In the genomic region with DNA sequence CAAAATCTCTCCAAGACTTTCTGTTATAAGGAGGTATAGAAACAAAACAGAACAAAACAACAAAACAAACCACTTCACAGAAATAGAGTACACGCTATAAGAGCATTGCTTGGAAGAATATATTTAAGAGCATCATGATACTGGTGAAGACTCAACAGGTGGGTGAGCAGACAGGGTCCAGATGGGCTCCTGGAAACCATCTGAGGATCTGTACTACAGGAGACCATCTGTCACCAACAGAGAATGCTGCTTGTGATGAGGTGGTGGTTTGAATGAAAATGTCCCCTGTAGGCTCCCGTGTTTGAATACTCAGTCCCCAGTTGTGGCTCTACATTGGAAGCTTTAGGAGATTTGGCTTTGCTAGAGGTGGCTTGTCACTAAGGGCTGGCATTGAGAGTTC, we compare ENCODE assay signal across 11 mouse cellular contexts.
A peak's percentile ranks its signal among the peaks of the same experiment; 100 is the strongest.
DNase-seq lines count a peak whose midpoint lies in the region; ATAC-seq lines count a peak whose summit lies in the region.
"Had no signal": no experiment of that assay in that cellular context is flagged by ENCODE, and none has a peak within 500 bp of the region (broad histone marks: within the 10 kb centered on the region; RNA-seq: fewer than 3 reads in every experiment).

No protein-coding gene starts in this region.

- DNase-seq in cerebellum, postnatal 10 days: peak; percentile 71 to 75
- peak; percentile 20 to 50 for DNase-seq in layer of hippocampus, postnatal 10 days (ENCODE audit: low spot score in 2 of 2)
- DNase-seq in left cerebral cortex, postnatal 4 days: peak; percentile 27
- DNase-seq in adrenal gland, adult 8-10 months: no peak
- no peak for DNase-seq in ovary, postnatal 10 days (ENCODE audit: low spot score)
- no peak for DNase-seq in kidney, adult 8-10 months
- DNase-seq: adrenal gland, adult 2 months; heart, adult 11 months; kidney, postnatal 25 days had no signal

- no peak for ATAC-seq in cerebellum, adult (ENCODE audit: insufficient number of reproducible peaks, low FRiP score, low TSS enrichment)
- peak; percentile 57; the same call in 1 of the 2 replicates for ATAC-seq in frontal cortex, adult (ENCODE audit: low TSS enrichment)

- intact Hi-C loops in left cerebral cortex, postnatal 4 days (cut with DNase I): no loop called here

Comparison
In these comparisons a context has a peak if more than half of its experiments do, and no peak if none do; other contexts are left out.
1. DNase-seq: peak in cerebellum, postnatal 10 days (2 of 2), layer of hippocampus, postnatal 10 days (2 of 2) and left cerebral cortex, postnatal 4 days (single experiment); none in adrenal gland, adult 8-10 months (single experiment), ovary, postnatal 10 days (single experiment) and kidney, adult 8-10 months (0 of 2).